Mouse (Mus musculus): ENCODE measurements around the gene Sdhd.

DNA sequence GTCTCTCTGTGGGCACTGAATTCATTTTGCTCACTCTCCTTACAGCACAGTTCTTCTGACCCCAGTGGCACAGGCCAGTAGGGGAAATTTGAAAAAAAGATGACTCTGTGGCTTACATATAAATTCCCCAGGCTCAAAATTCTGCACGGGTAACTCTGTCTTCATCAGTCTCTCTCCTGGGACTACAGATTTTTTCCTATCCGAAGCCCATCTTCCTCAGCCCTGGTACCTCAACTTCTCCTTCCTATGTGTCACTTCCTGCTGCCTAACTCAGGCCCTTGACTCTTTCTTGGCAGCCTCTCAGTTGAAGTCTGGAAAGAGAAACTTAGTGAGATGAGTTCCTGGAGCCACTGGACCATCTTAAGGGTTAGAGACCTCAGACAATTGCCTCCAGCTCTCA lies 50.1 kb downstream of the Sdhd start:
- TF ChIP-seq CTCF (IDR thresholded peaks at IDR 0.05; ENCODE audit: control insufficient read depth, insufficient read depth, insufficient replicate concordance, low read depth, low read length) (no peak), POLR2A (IDR thresholded peaks at IDR 0.05; ENCODE audit: control insufficient read depth, low read depth, low read length) (no peak)
